Mouse (Mus musculus): ENCODE data around the gene Lrsam1. TPM values are rescaled to one million over a fixed set of nuclear protein-coding genes. Genes with fewer than 3 reads are reported as not detected.
A peak's percentile ranks its signal among the peaks of the same experiment; 100 is the strongest.

Lrsam1 gene
- total and polyA plus RNA-seq, 3 experiments = 5.0 to 9.5 (median 5.4) TPM

DNA sequence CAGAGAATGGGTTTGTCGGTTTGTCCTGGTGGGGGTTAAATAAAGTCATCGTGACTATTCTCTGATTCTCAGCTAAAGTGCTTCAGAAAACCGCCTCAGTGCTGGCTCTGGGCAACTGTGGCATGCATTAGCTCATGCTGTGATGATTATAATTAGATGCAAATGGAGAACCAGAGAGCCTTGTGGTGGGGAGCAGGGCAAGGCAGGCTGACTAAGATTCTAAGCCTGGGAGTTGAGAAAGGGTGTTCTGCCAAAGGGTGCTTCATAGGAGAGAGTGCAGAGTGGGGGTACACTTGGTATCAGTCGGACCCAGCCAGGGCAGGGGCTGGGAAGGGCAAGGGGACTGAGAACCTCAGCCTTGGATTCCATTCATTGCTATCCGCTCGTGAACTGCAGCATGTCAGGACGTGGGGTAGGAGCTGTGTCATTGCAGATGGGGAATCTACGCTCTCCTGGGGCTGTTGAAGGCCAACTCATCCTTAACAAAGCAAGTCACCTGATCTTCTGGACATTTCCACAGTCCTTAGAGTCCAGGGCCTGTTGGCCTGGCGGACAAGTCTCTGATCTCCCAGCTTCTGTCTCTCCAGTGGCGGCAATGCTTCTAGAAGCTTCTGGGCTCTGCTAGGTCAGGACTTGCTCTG lies 64.8 kb downstream of the Lrsam1 start:
- H3K4me2 ChIP-seq (ENCODE audit: insufficient read depth, low read depth, poor library complexity, severe bottlenecking) = no peak overlapping the region; the same call in 1 of the 2 replicates
- peaks cover 22 to 50% of the 10 kb centered on the region in 2 experiments for H3K4me1 ChIP-seq (ENCODE audit: control insufficient read depth in 1 of 2, insufficient read depth in 2 of 2)
- dilution Hi-C loops (cut with MboI; ENCODE audit: extremely low pct_ligation_motif_present, extremely low pct_unique_long_range_greater_than_20kb, low sequenced_read_pairs) = no loop called here

DNA sequence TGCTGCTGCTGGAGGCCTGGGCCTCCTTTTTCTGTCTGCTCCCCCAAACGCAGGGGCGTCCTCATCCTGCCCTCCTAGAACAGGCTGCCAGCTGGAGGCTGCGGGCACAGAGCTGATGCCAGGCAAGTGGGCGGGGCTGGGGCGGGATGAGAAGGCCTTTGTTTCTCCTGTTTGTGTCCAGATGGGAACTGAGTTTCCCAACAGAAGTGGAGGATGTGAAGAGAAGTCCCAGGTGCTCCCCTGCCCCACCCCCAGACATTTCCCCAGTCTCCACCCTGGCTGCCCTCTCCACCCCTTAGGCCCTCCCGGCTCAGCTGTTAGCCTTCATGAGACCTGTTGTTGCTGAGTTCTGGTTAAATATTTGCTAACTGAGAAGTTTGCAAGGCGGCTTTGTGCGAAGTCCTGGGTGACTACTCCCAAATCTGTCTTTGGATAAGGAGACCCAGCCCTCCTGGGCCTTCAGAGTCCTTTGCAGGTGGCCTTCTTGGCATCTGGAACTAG lies 65.8 kb downstream of the Lrsam1 start:
- Histone ChIP-seq H3K27ac (ENCODE audit: insufficient read depth, low read depth) (no peak overlapping the region), H3K9ac (ENCODE audit: insufficient read depth, low read depth) (no peak overlapping the region), H3K4me1 (ENCODE audit: control insufficient read depth in 1 of 2, insufficient read depth in 2 of 2) (peaks cover 22 to 51% of the 10 kb centered on the region in 2 experiments), H3K4me3 (replicated peaks in 1 of 3; ENCODE audit: low read depth in 2 of 3, low read length in 2 of 3, poor library complexity in 1 of 3) (no peak overlapping the region), H3K4me2 (ENCODE audit: insufficient read depth, low read depth, poor library complexity, severe bottlenecking) (no peak overlapping the region), H3K36me3 (replicated peaks in 1 of 2; ENCODE audit: control insufficient read depth in 1 of 2, insufficient read depth in 1 of 2, low read length in 1 of 2) (no peaks in the 10 kb centered on the region), H3K27me3 (replicated peaks) (no peaks in the 10 kb centered on the region), H3K9me3 (replicated peaks; ENCODE audit: low read length) (no peaks in the 10 kb centered on the region), H3K79me2 (replicated peaks; ENCODE audit: control insufficient read depth, extremely low read depth, insufficient read depth, poor library complexity, severe bottlenecking) (no peaks in the 10 kb centered on the region)
- in situ Hi-C loops (cut with MboI; ENCODE audit: low pct_ligation_motif_present, low pct_unique_long_range_greater_than_20kb, low sequenced_read_pairs) (no loop called here), dilution Hi-C loops (cut with MboI; ENCODE audit: extremely low pct_ligation_motif_present, extremely low pct_unique_long_range_greater_than_20kb, low sequenced_read_pairs) (no loop called here)
- TF ChIP-seq BHLHE40 (IDR thresholded peaks at IDR 0.05; ENCODE audit: low read depth, low read length) (no peak), ZNF384 (IDR thresholded peaks at IDR 0.05; ENCODE audit: low read depth, low read length) (no peak), MXI1 (IDR thresholded peaks at IDR 0.05; ENCODE audit: low read depth, low read length) (no peak), E2F4 (IDR thresholded peaks at IDR 0.05; ENCODE audit: insufficient replicate concordance, low read depth, low read length) (no peak), JUN (IDR thresholded peaks at IDR 0.05; ENCODE audit: insufficient read depth, low read depth, low read length) (no peak), POLR2AphosphoS2 (IDR thresholded peaks at IDR 0.05; ENCODE audit: low read depth, low read length) (no peak), ELF1 (IDR thresholded peaks at IDR 0.05; ENCODE audit: low read depth, low read length) (no peak), MAX (IDR thresholded peaks at IDR 0.05; ENCODE audit: low read length) (no peak), USF1 (IDR thresholded peaks at IDR 0.05; ENCODE audit: low read depth, low read length) (no peak), CTCF (conservative IDR thresholded peaks at IDR 0.05 in 1 of 2, IDR thresholded peaks at IDR 0.05 in 1 of 2; ENCODE audit: low read depth in 2 of 2, low read length in 2 of 2) (no peak), SMC3 (IDR thresholded peaks at IDR 0.05; ENCODE audit: low read depth, low read length) (no peak), MAZ (IDR thresholded peaks at IDR 0.05; ENCODE audit: low read depth, low read length) (no peak), NELFE (IDR thresholded peaks at IDR 0.05; ENCODE audit: low read depth, low read length) (no peak), MYC (IDR thresholded peaks at IDR 0.05; ENCODE audit: low read depth, low read length) (no peak), ZMIZ1 (IDR thresholded peaks at IDR 0.05; ENCODE audit: low read depth, low read length) (no peak), PAX5 (IDR thresholded peaks at IDR 0.05; ENCODE audit: low read length) (no peak), ZC3H11A (IDR thresholded peaks at IDR 0.05; ENCODE audit: low read depth, low read length) (no peak), GABPA (IDR thresholded peaks at IDR 0.05; ENCODE audit: insufficient replicate concordance, low read depth, low read length) (no peak), MEF2A (IDR thresholded peaks at IDR 0.05; ENCODE audit: borderline replicate concordance, low read depth, low read length) (no peak), TBP (conservative IDR thresholded peaks at IDR 0.05; ENCODE audit: low read depth, low read length) (no peak)
- no peak for DNase-seq (ENCODE audit: extremely low read depth)

More for the DNA sequence above, 64.8 kb downstream of the Lrsam1 start:
- Histone ChIP-seq H3K27me3 (replicated peaks) (no peaks in the 10 kb centered on the region), H3K79me2 (replicated peaks; ENCODE audit: control insufficient read depth, extremely low read depth, insufficient read depth, poor library complexity, severe bottlenecking) (no peaks in the 10 kb centered on the region), H3K9me3 (replicated peaks; ENCODE audit: low read length) (no peaks in the 10 kb centered on the region), H3K36me3 (replicated peaks in 1 of 2; ENCODE audit: control insufficient read depth in 1 of 2, insufficient read depth in 1 of 2, low read length in 1 of 2) (no peaks in the 10 kb centered on the region), H3K9ac (ENCODE audit: insufficient read depth, low read depth) (no peak overlapping the region), H3K27ac (ENCODE audit: insufficient read depth, low read depth) (no peak overlapping the region), H3K4me3 (replicated peaks in 1 of 3; ENCODE audit: low read depth in 2 of 3, low read length in 2 of 3, poor library complexity in 1 of 3) (no peak overlapping the region)
- TF ChIP-seq MAX (IDR thresholded peaks at IDR 0.05; ENCODE audit: low read length) = no peak
- TF ChIP-seq USF2 (conservative IDR thresholded peaks at IDR 0.05; ENCODE audit: low read depth, low read length) = no peak
- TF ChIP-seq EP300 (IDR thresholded peaks at IDR 0.05; ENCODE audit: low read length) = no peak
- TF ChIP-seq E2F4 (IDR thresholded peaks at IDR 0.05; ENCODE audit: insufficient replicate concordance, low read depth, low read length) = no peak
- no peak for TF ChIP-seq ZKSCAN1 (IDR thresholded peaks at IDR 0.05; ENCODE audit: borderline replicate concordance, low read depth, low read length)
- TF ChIP-seq JUN (IDR thresholded peaks at IDR 0.05; ENCODE audit: insufficient read depth, low read depth, low read length) = no peak
- in situ Hi-C loops (cut with MboI; ENCODE audit: low pct_ligation_motif_present, low pct_unique_long_range_greater_than_20kb, low sequenced_read_pairs) = no loop called here
- peak; percentile 42 for DNase-seq (ENCODE audit: extremely low read depth)
